Mouse (Mus musculus) E14TG2a.4 (cell line): ENCODE results near the gene Gramd4.
A peak's percentile ranks its signal among the peaks of the same experiment; 100 is the strongest.
"Not testable (repeated sequence)": the region's sequence is repeated elsewhere in the genome, so short reads cannot be mapped to it uniquely, and the experiment has no call there.

Experiments
- H3K27me3 ChIP-seq: 2 replicates; pipeline ENCODE4 v1.6.1; 2014; ENCODE audit warnings: low read length, control low read depth; ENCODE audit not compliant: insufficient read depth
- H3K36me3 ChIP-seq: 2 replicates; pipeline ENCODE4 v1.6.1; 2014; ENCODE audit warnings: low read length, control low read depth; ENCODE audit not compliant: insufficient read depth
- H3K4me1 ChIP-seq: replicated peaks from 2 replicates; pipeline ENCODE4 v1.6.1; 2014; ENCODE audit warnings: low read depth, low read length, control low read depth
- H3K4me3 ChIP-seq: replicated peaks from 2 replicates; pipeline ENCODE4 v1.5.1; 2014; ENCODE audit warnings: mild to moderate bottlenecking, low read length
- H3K9me3 ChIP-seq: 2 replicates; pipeline ENCODE4 v1.6.1; 2014; ENCODE audit warnings: low read length, control low read depth
- CTCF ChIP-seq: conservative IDR thresholded peaks from 2 replicates; pipeline ENCODE4 v1.5.1; 2014; ENCODE audit warnings: low read length
- NANOG ChIP-seq: IDR thresholded peaks from 2 replicates; pipeline ENCODE4 v1.6.1; 2014; ENCODE audit warnings: borderline replicate concordance, low read length, mixed read lengths
- POU5F1 ChIP-seq: IDR thresholded peaks from 2 replicates; pipeline ENCODE4 v1.6.1; 2014; ENCODE audit warnings: low read length, borderline replicate concordance

Gramd4 gene

DNA sequence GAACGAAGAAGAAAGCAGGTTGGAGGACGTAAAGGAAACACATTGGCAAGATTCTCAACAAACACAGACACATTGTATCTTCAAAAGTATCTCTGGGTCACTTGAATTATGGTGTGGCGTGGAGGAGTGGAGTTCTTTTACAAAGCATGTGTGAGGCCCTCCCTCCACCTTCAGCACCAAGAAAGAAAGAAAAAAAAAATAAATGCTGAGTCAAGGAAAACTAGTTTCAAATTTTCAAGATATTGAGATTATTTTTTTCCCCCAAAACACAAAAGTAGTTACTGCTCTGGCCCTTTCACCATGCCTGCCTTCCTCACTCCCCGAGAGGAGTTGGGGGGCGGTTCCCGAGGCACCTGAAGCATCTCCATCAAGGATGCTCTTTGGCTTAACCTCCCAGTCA is 121.1 kb downstream of the Gramd4 start:
- TF ChIP-seq CTCF (no peak), POU5F1 (no peak), NANOG (no peak)
- Histone ChIP-seq H3K4me3 (no peak overlapping the region), H3K36me3 (no peaks in the 10 kb centered on the region), H3K4me1 (peaks cover 51% of the 10 kb centered on the region), H3K9me3 (no peaks in the 10 kb centered on the region), H3K27me3 (peaks cover 25% of the 10 kb centered on the region)

GRCm38 (mm10) chr15:86180427-86180826 is 122.9 kb downstream of the Gramd4 start:
- Histone ChIP-seq H3K9me3 (no peaks in the 10 kb centered on the region), H3K4me1 (peaks cover 46% of the 10 kb centered on the region), H3K36me3 (no peaks in the 10 kb centered on the region), H3K27me3 (peaks cover 35% of the 10 kb centered on the region), H3K4me3 (no peak overlapping the region)
- TF ChIP-seq NANOG (no peak), CTCF (no peak), POU5F1 (no peak)

GRCm38 (mm10) chr15:86181321-86181720 is 123.8 kb downstream of the Gramd4 start:
- H3K9me3 ChIP-seq, H3K36me3 ChIP-seq, H3K4me3 ChIP-seq: not testable (repeated sequence)
- peaks cover 48% of the 10 kb centered on the region for H3K4me1 ChIP-seq
- H3K27me3 ChIP-seq = peaks cover 40% of the 10 kb centered on the region

DNA sequence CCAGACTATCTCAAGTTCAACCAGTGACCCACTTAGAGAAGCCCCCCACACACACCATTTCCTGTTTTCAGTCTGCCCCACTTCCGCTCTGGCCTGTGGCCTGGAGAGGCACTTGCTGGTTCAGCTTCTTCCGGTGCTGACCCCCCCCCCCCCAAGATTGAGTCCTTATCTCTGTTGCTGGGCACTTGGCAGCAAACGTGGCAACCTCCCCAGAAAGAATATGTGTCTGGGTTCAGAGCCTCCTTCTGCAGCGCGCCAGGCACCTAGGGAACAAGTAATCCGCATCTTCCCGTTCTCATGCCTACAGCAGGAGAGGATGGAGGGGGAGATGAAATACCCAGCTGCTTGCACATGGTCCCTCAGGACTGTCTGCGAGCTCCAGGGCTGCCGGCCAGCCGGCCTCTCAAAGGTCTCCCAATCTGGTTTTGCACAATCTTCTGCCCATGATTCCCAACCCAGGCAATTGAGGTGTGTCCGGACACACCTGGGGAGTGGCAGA is 124.5 kb downstream of the Gramd4 start:
- H3K9me3 ChIP-seq = no peaks in the 10 kb centered on the region
- no peaks in the 10 kb centered on the region for H3K36me3 ChIP-seq
- no peak for TF ChIP-seq NANOG
- TF ChIP-seq POU5F1 = no peak
- TF ChIP-seq CTCF = no peak
- H3K4me1 ChIP-seq = peaks cover 52% of the 10 kb centered on the region
- H3K27me3 ChIP-seq = peaks cover 46% of the 10 kb centered on the region
- H3K4me3 ChIP-seq = 0 out of 2 replicates have a peak overlapping the region, but pooled peaks have one; percentile 17

GRCm38 (mm10) chr15:86182646-86183045 is 125.2 kb downstream of the Gramd4 start:
- no peak for TF ChIP-seq POU5F1
- no peak for TF ChIP-seq NANOG
- no peak for TF ChIP-seq CTCF

DNA sequence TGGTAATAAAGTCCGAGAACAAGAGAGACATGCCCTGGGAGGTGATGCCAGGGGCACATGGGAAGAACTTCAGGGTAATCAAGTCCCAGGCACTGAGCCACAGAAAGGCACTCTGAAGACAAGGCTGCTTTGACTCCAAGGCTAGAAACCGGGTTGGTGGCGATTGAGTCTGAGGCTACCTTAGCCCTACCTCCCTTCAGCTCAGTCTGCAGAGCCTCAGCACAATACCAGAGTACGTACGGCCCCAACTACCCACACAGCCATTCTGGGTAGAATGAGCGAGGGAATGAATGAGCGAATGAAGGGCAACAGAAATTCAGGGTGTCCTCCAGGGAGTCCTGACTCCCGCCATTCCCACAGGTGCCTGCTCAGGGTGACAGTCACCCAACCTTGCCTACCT is 126.0 kb downstream of the Gramd4 start:
- TF ChIP-seq POU5F1 = no peak
- no peak for TF ChIP-seq NANOG
- TF ChIP-seq CTCF = no peak
- Histone ChIP-seq H3K27me3 (peaks cover 55% of the 10 kb centered on the region), H3K4me1 (peaks cover 49% of the 10 kb centered on the region), H3K9me3 (no peaks in the 10 kb centered on the region), H3K4me3 (no peak overlapping the region), H3K36me3 (no peaks in the 10 kb centered on the region)

More at GRCm38 (mm10) chr15:86182646-86183045, 125.2 kb downstream of the Gramd4 start:
- no peak overlapping the region for H3K4me3 ChIP-seq
- peaks cover 49% of the 10 kb centered on the region for H3K27me3 ChIP-seq
- H3K36me3 ChIP-seq = no peaks in the 10 kb centered on the region
- H3K9me3 ChIP-seq = no peaks in the 10 kb centered on the region
- H3K4me1 ChIP-seq = peaks cover 48% of the 10 kb centered on the region

GRCm38 (mm10) chr15:86184071-86184470 is 126.6 kb downstream of the Gramd4 start:
- TF ChIP-seq NANOG = no peak
- no peak for TF ChIP-seq POU5F1
- TF ChIP-seq CTCF = no peak
- H3K9me3 ChIP-seq = no peaks in the 10 kb centered on the region
- no peaks in the 10 kb centered on the region for H3K36me3 ChIP-seq
- peaks cover 61% of the 10 kb centered on the region for H3K27me3 ChIP-seq
- H3K4me3 ChIP-seq = no peak overlapping the region
- H3K4me1 ChIP-seq = peaks cover 55% of the 10 kb centered on the region

GRCm38 (mm10) chr15:86184851-86185688 is 127.6 kb downstream of the Gramd4 start:
- Histone ChIP-seq H3K27me3 (peaks cover 71% of the 10 kb centered on the region), H3K36me3 (no peaks in the 10 kb centered on the region), H3K4me1 (peaks cover 58% of the 10 kb centered on the region), H3K9me3 (no peaks in the 10 kb centered on the region), H3K4me3 (peak overlapping the region; percentile 86)
- no peak for TF ChIP-seq POU5F1
- no peak for TF ChIP-seq CTCF
- no peak for TF ChIP-seq NANOG
